Mouse (Mus musculus) ES-E14 (cell line): Measurements from ENCODE around the gene Ncor1. TPM values are rescaled to one million over a fixed set of nuclear protein-coding genes. Genes with fewer than 3 reads are reported as not detected.

Experiments
- DNase-seq: peaks from one replicate; pipeline ENCODE4 v3.0.0-alpha.2; 2013; ENCODE audit warnings: low read depth, low spot score
- H3K27ac ChIP-seq: 2 replicates; pipeline ENCODE4 v1.5.1; 2012; ENCODE audit warnings: low read depth, mild to moderate bottlenecking, low read length, moderate library complexity, mixed read lengths; ENCODE audit not compliant: poor library complexity, insufficient read depth, severe bottlenecking
- H3K36me3 ChIP-seq: 2 replicates; pipeline ENCODE4 v1.6.1; 2012; ENCODE audit warnings: mild to moderate bottlenecking, low read length, moderate library complexity, mixed read lengths; ENCODE audit not compliant: control insufficient read depth, poor library complexity, insufficient read depth, severe bottlenecking
- H3K4me1 ChIP-seq, 2 experiments: fragments of 150-350 bp in 1 of 2; sonication (generic) in 1 of 2; 2 replicates each; pipeline ENCODE4 v1.6.1; 2012; ENCODE audit warnings: low read length in 2 of 2, mild to moderate bottlenecking in 1 of 2, mixed read lengths in 1 of 2; ENCODE audit not compliant: control insufficient read depth in 2 of 2, insufficient read depth in 2 of 2, poor library complexity in 1 of 2
- H3K4me3 ChIP-seq, 2 experiments: fragments of 150-350 bp in 1 of 2; sonication (generic) in 1 of 2; 2 replicates each; pipeline ENCODE4 v1.5.1; 2012; ENCODE audit warnings: low read length in 2 of 2, low read depth in 1 of 2, mild to moderate bottlenecking in 1 of 2, mixed read lengths in 1 of 2; ENCODE audit not compliant: insufficient read depth in 1 of 2, poor library complexity in 1 of 2, severe bottlenecking in 1 of 2
- H3K9ac ChIP-seq: 2 replicates; pipeline ENCODE4 v1.6.1; 2012; ENCODE audit warnings: low read depth, mild to moderate bottlenecking, low read length, mixed read lengths; ENCODE audit not compliant: poor library complexity, insufficient read depth, severe bottlenecking
- H3K9me3 ChIP-seq: fragments of 150-350 bp; sonication (generic); 2 replicates; pipeline ENCODE4 v1.6.1; 2012; ENCODE audit warnings: low read depth, mild to moderate bottlenecking, low read length; ENCODE audit not compliant: control insufficient read depth, insufficient read depth
- CHD2 ChIP-seq: IDR thresholded peaks from 2 replicates; pipeline ENCODE4 v1.6.1; 2014; ENCODE audit warnings: mild to moderate bottlenecking, low read depth, low read length, inconsistent platforms
- HCFC1 ChIP-seq: IDR thresholded peaks from 2 replicates; pipeline ENCODE4 v1.6.1; 2012; ENCODE audit warnings: low read length, inconsistent platforms, borderline replicate concordance; ENCODE audit not compliant: insufficient read depth
- MAFK ChIP-seq: IDR thresholded peaks from 2 replicates; pipeline ENCODE4 v1.6.1; 2014; ENCODE audit warnings: mild to moderate bottlenecking, low read depth, low read length, inconsistent platforms; ENCODE audit not compliant: insufficient read depth
- ZC3H11A ChIP-seq: IDR thresholded peaks from 2 replicates; pipeline ENCODE4 v1.6.1; 2012; ENCODE audit warnings: low read depth, mild to moderate bottlenecking, inconsistent platforms, low read length, borderline replicate concordance
- ZNF384 ChIP-seq: IDR thresholded peaks from 2 replicates; pipeline ENCODE4 v1.6.1; 2012; ENCODE audit warnings: low read depth, low read length, inconsistent platforms
- in situ Hi-C, 2 experiments: fragments of 600-800 bp; cut with MboI; formaldehyde crosslinking; loops; one replicate each; pipeline ENCODE4 v1.15.1; 2025; ENCODE audit warnings: low sequenced_read_pairs in 2 of 2, inconsistent platforms in 1 of 2; ENCODE audit not compliant: unreplicated experiment in 2 of 2
- total RNA-seq: library from RNA; depleted of rRNA; stranded (reverse); fragments of 300-350 nt; gene quantifications from 2 replicates; pipeline ENCODE4 v1.2.3, GENCODE M21; 2012

The Ncor1 gene
- total RNA-seq, 1 experiment: 186 TPM

- peaks cover 4% of the 10 kb centered on the region; the same call in 1 of the 2 replicates for H3K36me3 ChIP-seq
- H3K4me3 ChIP-seq: no peak overlapping the region
- H3K4me1 ChIP-seq: peaks cover 1% of the 10 kb centered on the region in 2 experiments; a peak in 2 of 4 replicates
- TF ChIP-seq ZC3H11A (no peak), ZNF384 (no peak), HCFC1 (no peak), CHD2 (no peak), MAFK (no peak)
- no peak overlapping the region for H3K27ac ChIP-seq
- H3K9ac ChIP-seq: no peak overlapping the region
- DNase-seq: no peak
- H3K9me3 ChIP-seq: no peaks in the 10 kb centered on the region
- in situ Hi-C loops: no loop called here
These were observed 9.4 kb downstream of the Ncor1 start for GRCm38 (mm10) chr11:62448971-62449370.

- Histone ChIP-seq H3K9ac (no peak overlapping the region), H3K4me3 (no peak overlapping the region), H3K9me3 (no peaks in the 10 kb centered on the region), H3K36me3 (peaks cover 2% of the 10 kb centered on the region; the same call in 1 of the 2 replicates), H3K27ac (no peak overlapping the region), H3K4me1 (peaks cover 1 to 4% of the 10 kb centered on the region in 2 experiments; a peak in 1 of 4 replicates)
- in situ Hi-C loops: no loop called here
- DNase-seq: no peak
- TF ChIP-seq HCFC1: no peak
- no peak for TF ChIP-seq CHD2
- no peak for TF ChIP-seq ZNF384
These were observed 12.5 kb downstream of the Ncor1 start for GRCm38 (mm10) chr11:62445799-62446198.

DNA sequence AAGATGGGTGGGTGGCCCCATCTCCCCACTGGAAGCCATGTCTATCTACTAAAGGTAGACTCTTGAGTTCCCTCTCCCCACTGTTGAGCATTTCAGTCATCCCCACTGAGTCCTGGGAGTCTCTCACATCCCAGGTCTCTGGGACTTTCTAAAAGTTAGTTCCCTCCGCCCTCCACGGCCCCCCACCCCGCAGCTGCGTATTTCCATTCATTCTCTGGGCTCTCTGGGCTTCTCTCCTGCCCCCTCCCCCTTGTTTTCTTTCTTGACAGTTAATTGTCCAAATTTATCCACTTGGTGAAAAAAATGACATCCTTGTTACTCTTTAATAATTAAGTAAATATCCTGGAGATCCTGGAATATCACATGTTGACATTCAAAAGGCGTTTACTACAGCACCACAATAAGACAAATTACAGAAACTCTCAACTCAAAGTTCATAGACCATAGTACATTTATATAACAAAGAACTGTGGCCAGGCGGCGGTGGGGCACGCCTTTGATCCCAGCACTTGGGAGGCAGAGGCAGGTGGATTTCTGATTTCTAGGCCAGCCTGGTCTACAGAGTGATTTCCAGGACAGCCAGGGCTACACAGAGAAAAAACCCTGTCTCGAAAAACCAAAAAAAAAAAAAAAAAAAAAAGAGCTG, 17.5 kb downstream of the Ncor1 start:
- Histone ChIP-seq H3K9me3 (no peaks in the 10 kb centered on the region), H3K36me3 (peaks cover 5% of the 10 kb centered on the region), H3K4me1 (peaks cover 2 to 4% of the 10 kb centered on the region in 2 experiments; a peak in 3 of 4 replicates), H3K4me3 (peak overlapping the region in 1 of 2 experiments; percentile 23; a peak in 1 of 4 replicates), H3K27ac (peak overlapping the region; percentile 56; the same call in 1 of the 2 replicates), H3K9ac (no peak overlapping the region; the same call in 1 of the 2 replicates)
- TF ChIP-seq ZNF384 (no peak), CHD2 (no peak), HCFC1 (no peak)
- DNase-seq: no peak
- in situ Hi-C loops: no loop called here

DNA sequence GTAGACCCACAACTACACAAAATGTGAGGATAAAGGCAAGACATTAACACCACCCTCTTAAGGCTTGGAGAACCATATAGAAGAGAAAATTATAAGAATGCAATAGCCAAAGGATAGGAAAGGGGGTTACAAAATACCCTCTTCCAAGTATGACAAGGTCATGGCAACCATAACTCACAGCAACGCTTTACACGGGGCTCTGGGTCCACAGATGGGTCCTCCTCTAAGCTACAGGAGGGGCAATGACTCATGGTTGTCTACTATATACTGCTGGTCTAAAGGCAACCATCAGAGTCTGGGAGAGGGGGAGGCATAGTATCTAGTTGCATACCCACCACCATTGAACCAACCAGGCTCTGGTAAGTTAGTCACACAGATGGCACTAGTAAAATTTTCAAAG, 26.1 kb downstream of the Ncor1 start:
- Histone ChIP-seq H3K9ac (no peak overlapping the region), H3K4me1 (peaks cover 3 to 12% of the 10 kb centered on the region in 2 experiments), H3K27ac (peak overlapping the region; percentile 82; the same call in 1 of the 2 replicates), H3K9me3 (no peaks in the 10 kb centered on the region), H3K4me3 (no peak overlapping the region), H3K36me3 (peaks cover 7% of the 10 kb centered on the region)
- DNase-seq: no peak
- in situ Hi-C loops: no loop called here
- TF ChIP-seq ZC3H11A (no peak), HCFC1 (no peak), ZNF384 (no peak), CHD2 (no peak), MAFK (no peak)

GRCm38 (mm10) chr11:62427105-62427504, 31.2 kb downstream of the Ncor1 start:
- Histone ChIP-seq H3K4me1 (peaks cover 4 to 12% of the 10 kb centered on the region in 2 experiments), H3K4me3 (no peak overlapping the region; a peak in 1 of 4 replicates), H3K27ac (no peak overlapping the region; the same call in 1 of the 2 replicates), H3K36me3 (peaks cover 12% of the 10 kb centered on the region), H3K9me3 (no peaks in the 10 kb centered on the region), H3K9ac (no peak overlapping the region; the same call in 1 of the 2 replicates)
- peak; percentile 63 for DNase-seq
- TF ChIP-seq HCFC1: no peak
- peak; percentile 88 for TF ChIP-seq ZNF384
- in situ Hi-C loops: no loop called here
